Mouse (Mus musculus) midbrain, embryonic 11.5 days (tissue): Measurements from ENCODE around the gene Nudcd2. TPM values are rescaled to one million over a fixed set of nuclear protein-coding genes. Genes with fewer than 3 reads are reported as not detected.
"Not testable (repeated sequence)": the region's sequence is repeated elsewhere in the genome, so short reads cannot be mapped to it uniquely, and the experiment has no call there.

Source experiments
- ATAC-seq: fragments of 200-750 bp; cut with Nextera tagmentation; 2 replicates; pipeline ENCODE4 v1.8.0; 2017; ENCODE audit warnings: moderate TSS enrichment, moderate library complexity; ENCODE audit not compliant: low FRiP score
- DNase-seq: peaks from one replicate; pipeline ENCODE4 v3.0.0; 2015; ENCODE audit warnings: low spot score; ENCODE audit errors: missing footprints
- H3K27ac ChIP-seq: fragments of 300-500 bp; sonication (generic); 2 replicates; pipeline ENCODE4 v1.5.1; 2014; ENCODE audit warnings: low read depth, low read length
- H3K27me3 ChIP-seq: fragments of 300-500 bp; sonication (generic); 2 replicates; pipeline ENCODE4 v1.6.1; 2014; ENCODE audit warnings: mild to moderate bottlenecking, low read length, moderate library complexity, mixed read lengths; ENCODE audit not compliant: control insufficient read depth, insufficient read depth
- H3K36me3 ChIP-seq: fragments of 300-500 bp; sonication (generic); 2 replicates; pipeline ENCODE4 v1.6.1; 2014; ENCODE audit warnings: mild to moderate bottlenecking, low read length, moderate library complexity, mixed read lengths; ENCODE audit not compliant: control insufficient read depth, insufficient read depth
- H3K4me1 ChIP-seq: fragments of 300-500 bp; sonication (generic); 2 replicates; pipeline ENCODE4 v1.6.1; 2014; ENCODE audit warnings: low read length; ENCODE audit not compliant: control insufficient read depth, insufficient read depth
- H3K4me2 ChIP-seq: fragments of 300-500 bp; sonication (generic); 2 replicates; pipeline ENCODE4 v1.6.1; 2014; ENCODE audit warnings: mild to moderate bottlenecking, moderate library complexity
- H3K4me3 ChIP-seq: fragments of 300-500 bp; sonication (generic); 2 replicates; pipeline ENCODE4 v1.5.1; 2014; ENCODE audit warnings: low read depth, low read length
- H3K9ac ChIP-seq: fragments of 300-500 bp; sonication (generic); 2 replicates; pipeline ENCODE4 v1.6.1; 2014; ENCODE audit warnings: low read length
- H3K9me3 ChIP-seq: fragments of 300-500 bp; sonication (generic); 2 replicates; pipeline ENCODE4 v1.6.1; 2016; ENCODE audit warnings: low read length; ENCODE audit not compliant: control insufficient read depth
- WGBS: fragments of 180-500 bp; shearing (Covaris S2); extraction: QIAGEN DNeasy Blood & Tissue Kit; methylation state at CpG from one replicate; pipeline ENCODE4 v1.1.7; 2014; 5-methylcytosine and 5-hydroxymethylcytosine counted together
- polyA plus RNA-seq: library from polyadenylated mRNA; unstranded; fragments of >200 nt; fragmentation: Nextera tagmentation; extraction: Ambion mirVana; gene quantifications from 2 replicates; pipeline ENCODE4 v1.2.1, GENCODE M21; 2014

The Nudcd2 gene
- polyA plus RNA-seq, 1 experiment from 2014 or later: 196 TPM

DNA sequence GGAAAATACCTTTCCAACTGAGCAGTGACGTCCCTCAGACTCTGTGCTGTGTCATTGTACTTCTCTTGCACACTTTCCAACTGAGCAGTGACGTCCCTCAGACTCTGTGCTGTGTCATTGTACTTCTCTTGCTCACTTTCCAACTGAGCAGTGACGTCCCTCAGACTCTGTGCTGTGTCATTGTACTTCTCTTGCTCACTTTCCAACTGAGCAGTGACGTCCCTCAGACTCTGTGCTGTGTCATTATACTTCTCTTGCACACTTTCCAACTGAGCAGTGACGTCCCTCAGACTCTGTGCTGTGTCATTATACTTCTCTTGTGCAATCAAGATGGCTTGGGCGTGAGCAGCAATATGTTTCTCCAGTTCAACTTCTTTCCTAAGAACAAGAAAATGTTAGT, 23.6 kb upstream of the Nudcd2 start:
- not testable (repeated sequence) for H3K9ac ChIP-seq, H3K4me2 ChIP-seq, H3K9me3 ChIP-seq, DNase-seq, H3K27me3 ChIP-seq, ATAC-seq, H3K4me1 ChIP-seq, H3K4me3 ChIP-seq, H3K27ac ChIP-seq
- peaks cover 20% of the 10 kb centered on the region for H3K36me3 ChIP-seq
- WGBS: 93% methylated on average over 6 of the region's 6 CpGs

GRCm38 (mm10) chr11:40713858-40714257, 19.6 kb upstream of the Nudcd2 start:
- Histone ChIP-seq H3K27ac (no peak overlapping the region), H3K9ac (no peak overlapping the region), H3K4me2 (no peak overlapping the region), H3K9me3 (no peaks in the 10 kb centered on the region), H3K36me3 (peaks cover 30% of the 10 kb centered on the region), H3K4me3 (no peak overlapping the region), H3K4me1 (no peaks in the 10 kb centered on the region), H3K27me3 (no peaks in the 10 kb centered on the region)
- DNase-seq (peak; percentile 12), ATAC-seq (no peak)
- WGBS: 91% methylated on average over 8 of the region's 8 CpGs

DNA sequence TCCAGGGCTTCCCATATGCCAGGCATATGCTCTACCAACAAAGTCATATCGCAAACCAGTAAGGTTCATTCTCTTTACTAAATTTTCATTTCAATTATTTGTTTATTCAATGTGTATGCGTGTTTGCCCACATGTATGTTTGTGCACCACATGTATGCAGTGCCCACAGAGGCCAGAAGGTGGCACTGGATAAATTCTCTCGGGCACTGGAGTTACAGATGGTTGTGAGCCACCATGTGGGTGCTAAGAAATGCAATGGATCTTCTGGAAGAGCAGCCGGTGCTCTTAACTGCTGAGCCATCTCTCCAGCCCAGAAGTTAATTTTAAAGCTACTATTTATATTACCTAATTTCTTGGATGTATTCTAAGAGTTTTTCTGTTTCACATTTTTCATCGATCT, 17.9 kb upstream of the Nudcd2 start:
- no peaks in the 10 kb centered on the region for H3K27me3 ChIP-seq
- no peak for ATAC-seq
- no peak overlapping the region for H3K4me3 ChIP-seq
- H3K9ac ChIP-seq: no peak overlapping the region
- no peak overlapping the region for H3K4me2 ChIP-seq
- no peak overlapping the region for H3K27ac ChIP-seq
- WGBS: 93% methylated on average over 5 of the region's 5 CpGs
- H3K36me3 ChIP-seq: peaks cover 31% of the 10 kb centered on the region
- H3K9me3 ChIP-seq: no peaks in the 10 kb centered on the region
- no peak for DNase-seq
- no peaks in the 10 kb centered on the region for H3K4me1 ChIP-seq

GRCm38 (mm10) chr11:40718324-40718723, 15.1 kb upstream of the Nudcd2 start:
- no peak for DNase-seq
- Histone ChIP-seq H3K4me2 (no peak overlapping the region), H3K9me3 (no peaks in the 10 kb centered on the region), H3K36me3 (peaks cover 41% of the 10 kb centered on the region), H3K27me3 (no peaks in the 10 kb centered on the region), H3K4me1 (no peaks in the 10 kb centered on the region), H3K9ac (no peak overlapping the region), H3K27ac (no peak overlapping the region), H3K4me3 (no peak overlapping the region)
- no peak for ATAC-seq

- no peak for DNase-seq
- Histone ChIP-seq H3K27me3 (no peaks in the 10 kb centered on the region), H3K4me3 (peak overlapping the region; percentile 86), H3K9me3 (no peaks in the 10 kb centered on the region), H3K36me3 (peaks cover 8% of the 10 kb centered on the region; the same call in 1 of the 2 replicates), H3K27ac (no peak overlapping the region; the same call in 1 of the 2 replicates), H3K9ac (peak overlapping the region; percentile 69), H3K4me1 (peaks cover 22% of the 10 kb centered on the region), H3K4me2 (peak overlapping the region; percentile 69)
- ATAC-seq: peak; percentile 63
- under 1% methylated on average over 14 of the region's 14 CpGs for WGBS
Observed at GRCm38 (mm10) chr11:40732997-40733338, 499 bp upstream of the Nudcd2 start.

DNA sequence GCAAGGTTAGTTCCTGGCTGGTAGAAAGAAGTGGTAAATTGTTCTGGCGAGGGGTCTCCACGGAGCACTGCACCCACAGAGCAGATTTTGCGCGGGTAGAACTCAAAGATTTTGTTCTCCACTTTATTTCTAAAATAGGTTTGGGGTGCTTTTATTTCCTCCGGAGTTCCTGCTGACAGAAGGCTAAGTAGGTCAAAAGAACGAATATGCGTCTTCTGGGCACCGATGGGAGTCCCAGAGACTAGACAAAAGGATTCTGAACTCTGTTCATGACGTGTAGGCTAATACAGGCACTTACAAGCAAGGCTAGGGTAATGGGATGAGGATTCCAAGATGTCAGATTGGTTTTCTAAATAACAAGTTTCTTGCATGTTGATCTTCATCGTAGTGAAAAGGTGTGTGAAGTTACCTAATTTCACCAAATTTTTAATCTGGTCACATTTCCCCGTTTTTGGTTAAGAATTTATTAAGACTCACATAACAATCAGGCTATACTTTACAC, 835 bp downstream of the Nudcd2 start:
- peak; percentile 91 for DNase-seq
- peak overlapping the region; percentile 76; the same call in 1 of the 2 replicates for H3K27ac ChIP-seq
- WGBS: 5% methylated on average over 11 of the region's 11 CpGs

GRCm38 (mm10) chr11:40737369-40737768, 3.9 kb downstream of the Nudcd2 start:
- H3K27me3 ChIP-seq: no peaks in the 10 kb centered on the region
- DNase-seq (no peak), ATAC-seq (no peak)
- peaks cover 14% of the 10 kb centered on the region for H3K4me1 ChIP-seq
- no peak overlapping the region for H3K9ac ChIP-seq
- no peak overlapping the region for H3K27ac ChIP-seq
- 89% methylated on average over 3 of the region's 3 CpGs for WGBS
- H3K9me3 ChIP-seq: no peaks in the 10 kb centered on the region
- no peak overlapping the region for H3K4me3 ChIP-seq
- peaks cover 8% of the 10 kb centered on the region; the same call in 1 of the 2 replicates for H3K36me3 ChIP-seq
- H3K4me2 ChIP-seq: no peak overlapping the region

More for the DNA sequence above, 835 bp downstream of the Nudcd2 start:
- no peaks in the 10 kb centered on the region for H3K27me3 ChIP-seq
- no peak for ATAC-seq
- H3K36me3 ChIP-seq: peaks cover 8% of the 10 kb centered on the region; the same call in 1 of the 2 replicates
- no peaks in the 10 kb centered on the region for H3K9me3 ChIP-seq
- peak overlapping the region; percentile 86 for H3K4me3 ChIP-seq
- H3K4me2 ChIP-seq: peak overlapping the region; percentile 72
- H3K4me1 ChIP-seq: peaks cover 22% of the 10 kb centered on the region
- peak overlapping the region; percentile 97 for H3K9ac ChIP-seq

DNA sequence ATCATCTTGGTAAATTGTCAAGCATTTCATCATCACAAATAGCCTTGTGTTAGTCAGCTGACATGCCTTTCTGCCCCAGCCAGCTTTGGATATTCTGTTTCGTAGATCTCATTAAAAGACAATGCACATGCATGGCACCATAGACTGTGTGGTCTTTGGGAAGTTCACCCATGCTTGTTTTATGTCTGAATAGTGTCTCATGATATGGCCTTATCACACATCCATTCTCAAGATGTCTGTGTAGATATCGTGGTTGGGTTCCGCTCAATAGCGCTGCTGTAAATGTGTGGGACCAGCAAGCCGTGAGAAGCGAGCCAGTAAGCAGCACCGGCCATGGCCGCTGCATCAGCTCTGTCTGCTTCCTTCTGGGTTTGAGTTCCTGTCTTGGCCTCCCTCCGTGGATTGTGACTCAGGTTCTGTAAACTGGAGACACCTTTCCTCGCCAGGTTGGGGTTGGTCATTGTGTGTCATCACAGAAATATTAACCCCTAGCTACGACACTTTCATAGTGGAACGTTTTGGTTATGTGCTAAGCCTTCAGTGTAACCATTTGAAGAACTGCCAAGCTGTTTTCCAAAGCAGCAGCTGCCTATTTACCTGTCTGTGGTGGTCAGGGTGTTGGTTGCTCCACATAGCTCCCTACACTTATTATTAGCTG, 8.3 kb downstream of the Nudcd2 start:
- H3K27ac ChIP-seq: no peak overlapping the region
- H3K27me3 ChIP-seq: no peaks in the 10 kb centered on the region
- 94% methylated on average over 12 of the region's 12 CpGs for WGBS
- peaks cover 6% of the 10 kb centered on the region; the same call in 1 of the 2 replicates for H3K36me3 ChIP-seq
- no peak for DNase-seq
- no peak overlapping the region for H3K4me3 ChIP-seq
- H3K9ac ChIP-seq: no peak overlapping the region
- ATAC-seq: no peak
- H3K4me1 ChIP-seq: no peaks in the 10 kb centered on the region
- H3K9me3 ChIP-seq: no peaks in the 10 kb centered on the region
- H3K4me2 ChIP-seq: no peak overlapping the region

DNA sequence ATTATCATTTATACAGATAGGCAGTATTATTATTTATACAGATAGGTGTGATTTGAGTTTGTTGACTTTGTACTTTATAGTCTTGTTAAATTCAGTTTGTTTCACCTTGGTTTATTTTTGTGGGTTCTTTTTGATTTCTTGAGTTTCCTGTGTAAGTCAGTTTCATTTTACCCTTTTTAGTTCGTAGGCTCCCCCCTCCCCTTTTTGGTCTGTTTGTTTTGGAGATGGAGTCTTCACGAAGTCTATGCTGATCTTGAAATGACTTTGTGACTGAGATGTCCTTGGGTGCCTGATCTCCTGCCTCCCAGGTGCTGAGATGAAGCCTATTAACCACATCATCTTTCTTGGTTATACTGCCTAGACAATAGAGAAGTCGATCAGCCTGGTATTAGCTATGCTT, 10.9 kb downstream of the Nudcd2 start:
- no peaks in the 10 kb centered on the region for H3K36me3 ChIP-seq
- WGBS: 88% methylated on average over 3 of the region's 3 CpGs
- no peaks in the 10 kb centered on the region for H3K27me3 ChIP-seq
- no peak overlapping the region for H3K4me3 ChIP-seq
- no peak overlapping the region for H3K27ac ChIP-seq
- no peaks in the 10 kb centered on the region for H3K4me1 ChIP-seq
- no peak overlapping the region for H3K9ac ChIP-seq
- H3K9me3 ChIP-seq: no peaks in the 10 kb centered on the region
- H3K4me2 ChIP-seq: no peak overlapping the region
- no peak for ATAC-seq
- DNase-seq: no peak
